Mouse (Mus musculus) hindbrain, embryonic 12.5 days (tissue): ENCODE measurements around the gene Ackr4. TPM values are rescaled to one million over a fixed set of nuclear protein-coding genes. Genes with fewer than 3 reads are reported as not detected.
A peak's percentile ranks its signal among the peaks of the same experiment; 100 is the strongest.

ENCODE experiments used
- ATAC-seq: fragments of 200-750 bp; cut with Nextera tagmentation; 2 replicates; pipeline ENCODE4 v1.8.0; 2017; ENCODE audit warnings: moderate TSS enrichment; ENCODE audit not compliant: low FRiP score
- H3K27ac ChIP-seq: fragments of 300-500 bp; sonication (generic); 2 replicates; pipeline ENCODE4 v1.5.1; 2016; ENCODE audit warnings: mild to moderate bottlenecking
- H3K27me3 ChIP-seq: fragments of 300-500 bp; sonication (generic); 2 replicates; pipeline ENCODE4 v1.6.1; 2016; ENCODE audit warnings: mild to moderate bottlenecking
- H3K36me3 ChIP-seq: fragments of 300-500 bp; sonication (generic); 2 replicates; pipeline ENCODE4 v1.6.1; 2016; ENCODE audit warnings: mild to moderate bottlenecking
- H3K4me1 ChIP-seq: fragments of 300-500 bp; sonication (generic); 2 replicates; pipeline ENCODE4 v1.6.1; 2016
- H3K4me2 ChIP-seq: fragments of 300-500 bp; sonication (generic); replicated peaks from 2 replicates; pipeline ENCODE4 v1.6.1; 2016; ENCODE audit warnings: mild to moderate bottlenecking
- H3K4me3 ChIP-seq: fragments of 300-500 bp; sonication (generic); 2 replicates; pipeline ENCODE4 v1.5.1; 2016; ENCODE audit warnings: mild to moderate bottlenecking
- H3K9ac ChIP-seq: fragments of 300-500 bp; sonication (generic); 2 replicates; pipeline ENCODE4 v1.6.1; 2016; ENCODE audit warnings: mild to moderate bottlenecking, moderate library complexity
- H3K9me3 ChIP-seq: fragments of 300-500 bp; sonication (generic); replicated peaks from 2 replicates; pipeline ENCODE4 v1.6.1; 2016; ENCODE audit warnings: mild to moderate bottlenecking
- WGBS: fragments of 180-500 bp; shearing (Covaris S2); methylation state at CpG from one replicate; pipeline ENCODE4 v1.1.7; 2016; 5-methylcytosine and 5-hydroxymethylcytosine counted together
- polyA plus RNA-seq: library from polyadenylated mRNA; unstranded; fragments of >200 nt; fragmentation: Nextera tagmentation; extraction: Ambion mirVana; gene quantifications from 2 replicates; pipeline ENCODE4 v1.2.1, GENCODE M21; 2016

Ackr4 gene
- polyA plus RNA-seq, 1 experiment from 2014 or later: 0.66 TPM

- 87% methylated on average over 4 of the region's 4 CpGs for WGBS
Observed at GRCm38 (mm10) chr9:104070241-104070640, 56.5 kb downstream of the Ackr4 start.

GRCm38 (mm10) chr9:104064571-104064970 lies 62.2 kb downstream of the Ackr4 start:
- ATAC-seq: no peak
- Histone ChIP-seq H3K9ac (no peak overlapping the region), H3K27ac (no peak overlapping the region), H3K4me1 (peaks cover 20% of the 10 kb centered on the region), H3K4me3 (no peak overlapping the region), H3K27me3 (no peaks in the 10 kb centered on the region), H3K36me3 (peaks cover 12% of the 10 kb centered on the region), H3K9me3 (no peaks in the 10 kb centered on the region), H3K4me2 (no peak overlapping the region)
- 22% methylated on average over 1 of the region's 1 CpGs for whole genome bisulfite sequencing

More at GRCm38 (mm10) chr9:104070241-104070640, 56.5 kb downstream of the Ackr4 start:
- Histone ChIP-seq H3K36me3 (no peaks in the 10 kb centered on the region), H3K9me3 (no peaks in the 10 kb centered on the region), H3K9ac (no peak overlapping the region), H3K4me3 (no peak overlapping the region), H3K27ac (no peak overlapping the region), H3K4me2 (no peak overlapping the region), H3K27me3 (no peaks in the 10 kb centered on the region), H3K4me1 (no peaks in the 10 kb centered on the region)
- ATAC-seq: no peak

- WGBS: under 1% methylated on average over 28 of the region's 30 CpGs
- H3K4me2 ChIP-seq: peak within 1 kb of the TSS; percentile 85
- H3K27ac ChIP-seq: peak within 1 kb of the TSS; percentile 55
- H3K27me3 ChIP-seq: no peaks in the 10 kb centered on the region
- peaks cover 18% of the 10 kb centered on the region for H3K36me3 ChIP-seq
- peaks cover 20% of the 10 kb centered on the region for H3K4me1 ChIP-seq
- H3K4me3 ChIP-seq: peak within 1 kb of the TSS; percentile 99
- H3K9me3 ChIP-seq: no peaks in the 10 kb centered on the region
- ATAC-seq: peak; percentile 96
- H3K9ac ChIP-seq: peak within 1 kb of the TSS; percentile 94
Observed at GRCm38 (mm10) chr9:104063244-104063961, 63.3 kb downstream of the Ackr4 start, which contains the start of gene Acad11. Gene Acad11, plus strand, starts transcription at chr9:104063377.

- H3K9ac ChIP-seq: peak within 1 kb of the TSS; percentile 94
- peaks cover 26% of the 10 kb centered on the region for H3K36me3 ChIP-seq
- H3K4me1 ChIP-seq: peaks cover 20% of the 10 kb centered on the region
- H3K4me2 ChIP-seq: peak within 1 kb of the TSS; percentile 85
- peak within 1 kb of the TSS; percentile 99 for H3K4me3 ChIP-seq
- 1% methylated on average over 59 of the region's 59 CpGs for WGBS
- ATAC-seq: peak; percentile 85
- H3K27me3 ChIP-seq: no peaks in the 10 kb centered on the region
- H3K9me3 ChIP-seq: no peaks in the 10 kb centered on the region
- peak within 1 kb of the TSS; percentile 55 for H3K27ac ChIP-seq
Observed at GRCm38 (mm10) chr9:104062430-104063243, 64.1 kb downstream of the Ackr4 start, which contains the start of gene Uba5. Gene Uba5, minus strand, starts transcription at chr9:104063134.

- no peak for ATAC-seq
- no peaks in the 10 kb centered on the region for H3K9me3 ChIP-seq
- 88% methylated on average over 6 of the region's 6 CpGs for WGBS
Observed at GRCm38 (mm10) chr9:104051028-104051427, 75.7 kb downstream of the Ackr4 start.

GRCm38 (mm10) chr9:104043676-104044075 lies 83.1 kb downstream of the Ackr4 start:
- Histone ChIP-seq H3K27me3 (no peaks in the 10 kb centered on the region), H3K27ac (no peak overlapping the region), H3K9ac (no peak overlapping the region), H3K4me2 (no peak overlapping the region), H3K4me1 (no peaks in the 10 kb centered on the region), H3K9me3 (no peaks in the 10 kb centered on the region), H3K36me3 (peaks cover 43% of the 10 kb centered on the region), H3K4me3 (no peak overlapping the region)
- no peak for ATAC-seq
- WGBS: 90% methylated on average over 4 of the region's 4 CpGs

More at GRCm38 (mm10) chr9:104051028-104051427, 75.7 kb downstream of the Ackr4 start:
- Histone ChIP-seq H3K4me2 (no peak overlapping the region), H3K4me1 (no peaks in the 10 kb centered on the region), H3K27ac (no peak overlapping the region), H3K9ac (no peak overlapping the region), H3K4me3 (no peak overlapping the region), H3K27me3 (no peaks in the 10 kb centered on the region), H3K36me3 (peaks cover 92% of the 10 kb centered on the region)

GRCm38 (mm10) chr9:104040362-104040761 lies 86.4 kb downstream of the Ackr4 start, which contains the start of gene Gm28305:
Gene Gm28305, plus strand, starts transcription at chr9:104040662.
- no peak within 1 kb of the TSS for H3K4me3 ChIP-seq
- WGBS: 82% methylated on average over 2 of the region's 2 CpGs
- H3K9ac ChIP-seq: no peak within 1 kb of the TSS
- ATAC-seq: no peak
- H3K36me3 ChIP-seq: peaks cover 24% of the 10 kb centered on the region
- H3K9me3 ChIP-seq: no peaks in the 10 kb centered on the region
- no peaks in the 10 kb centered on the region for H3K27me3 ChIP-seq
- H3K4me1 ChIP-seq: no peaks in the 10 kb centered on the region
- no peak within 1 kb of the TSS for H3K4me2 ChIP-seq
- H3K27ac ChIP-seq: no peak within 1 kb of the TSS

GRCm38 (mm10) chr9:104039742-104040141 lies 87.0 kb downstream of the Ackr4 start:
- Histone ChIP-seq H3K4me2 (no peak overlapping the region), H3K4me1 (no peaks in the 10 kb centered on the region), H3K36me3 (peaks cover 20% of the 10 kb centered on the region), H3K27me3 (no peaks in the 10 kb centered on the region), H3K9ac (no peak overlapping the region), H3K4me3 (no peak overlapping the region), H3K27ac (no peak overlapping the region), H3K9me3 (no peaks in the 10 kb centered on the region)
- 89% methylated on average over 4 of the region's 4 CpGs for WGBS
- no peak for ATAC-seq

GRCm38 (mm10) chr9:104039031-104039695 lies 87.6 kb downstream of the Ackr4 start:
- no peak overlapping the region for H3K27ac ChIP-seq
- no peaks in the 10 kb centered on the region for H3K27me3 ChIP-seq
- WGBS: 91% methylated on average over 21 of the region's 21 CpGs
- no peak overlapping the region for H3K9ac ChIP-seq
- no peak for ATAC-seq
- H3K36me3 ChIP-seq: peaks cover 20% of the 10 kb centered on the region
- no peak overlapping the region for H3K4me2 ChIP-seq
- no peaks in the 10 kb centered on the region for H3K9me3 ChIP-seq
- no peak overlapping the region for H3K4me3 ChIP-seq
- no peaks in the 10 kb centered on the region for H3K4me1 ChIP-seq

GRCm38 (mm10) chr9:104038266-104038665 lies 88.5 kb downstream of the Ackr4 start:
- no peaks in the 10 kb centered on the region for H3K4me1 ChIP-seq
- H3K36me3 ChIP-seq: peaks cover 20% of the 10 kb centered on the region
- H3K4me2 ChIP-seq: no peak overlapping the region
- no peak overlapping the region for H3K4me3 ChIP-seq
- no peaks in the 10 kb centered on the region for H3K9me3 ChIP-seq
- H3K27ac ChIP-seq: no peak overlapping the region
- H3K27me3 ChIP-seq: no peaks in the 10 kb centered on the region
- WGBS: 92% methylated on average over 13 of the region's 13 CpGs
- ATAC-seq: no peak
- no peak overlapping the region for H3K9ac ChIP-seq

GRCm38 (mm10) chr9:104035261-104036015 lies 91.3 kb downstream of the Ackr4 start:
- WGBS: 48% methylated on average over 24 of the region's 24 CpGs

More at GRCm38 (mm10) chr9:104035261-104036015, 91.3 kb downstream of the Ackr4 start:
- Histone ChIP-seq H3K27me3 (no peaks in the 10 kb centered on the region), H3K27ac (no peak overlapping the region), H3K9me3 (no peaks in the 10 kb centered on the region), H3K4me2 (no peak overlapping the region), H3K4me3 (no peak overlapping the region), H3K36me3 (peaks cover 17% of the 10 kb centered on the region), H3K4me1 (no peaks in the 10 kb centered on the region), H3K9ac (no peak overlapping the region)
- no peak for ATAC-seq
